Mouse (Mus musculus): ENCODE data around the gene Golga7b. TPM values are rescaled to one million over a fixed set of nuclear protein-coding genes. Genes with fewer than 3 reads are reported as not detected.

Golga7b gene
- polyA plus RNA-seq (2015; fragmentation: Illumina TruSeq; extraction: RNeasy Lipid Tissue Mini Kit (QIAGEN cat#74804); ENCODE audit: low read depth, low replicate concordance): 97.3 TPM

DNA sequence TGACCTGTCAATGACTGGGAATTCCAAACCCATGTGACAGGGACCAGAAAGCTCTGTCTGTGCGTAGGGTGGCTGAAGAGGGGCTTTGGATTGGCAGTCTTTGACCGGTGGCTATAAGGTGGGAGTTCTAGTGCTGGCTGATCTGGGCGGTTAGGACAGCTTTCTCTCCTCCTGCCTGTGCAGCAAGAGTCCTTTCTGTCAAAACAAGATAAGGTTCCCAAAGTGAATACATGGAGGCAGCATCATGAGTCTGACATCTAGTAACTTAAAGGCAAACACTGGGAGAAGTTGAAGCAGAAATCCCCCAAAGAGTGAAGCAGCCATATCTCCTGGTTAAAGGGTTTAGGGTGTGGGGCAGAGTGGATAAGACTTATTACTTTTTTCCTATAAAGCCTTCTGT, at the start of gene Golga7b:
Golga7b (plus strand) TSS at position 56 of the 400 bp plus-strand sequence.

DNA sequence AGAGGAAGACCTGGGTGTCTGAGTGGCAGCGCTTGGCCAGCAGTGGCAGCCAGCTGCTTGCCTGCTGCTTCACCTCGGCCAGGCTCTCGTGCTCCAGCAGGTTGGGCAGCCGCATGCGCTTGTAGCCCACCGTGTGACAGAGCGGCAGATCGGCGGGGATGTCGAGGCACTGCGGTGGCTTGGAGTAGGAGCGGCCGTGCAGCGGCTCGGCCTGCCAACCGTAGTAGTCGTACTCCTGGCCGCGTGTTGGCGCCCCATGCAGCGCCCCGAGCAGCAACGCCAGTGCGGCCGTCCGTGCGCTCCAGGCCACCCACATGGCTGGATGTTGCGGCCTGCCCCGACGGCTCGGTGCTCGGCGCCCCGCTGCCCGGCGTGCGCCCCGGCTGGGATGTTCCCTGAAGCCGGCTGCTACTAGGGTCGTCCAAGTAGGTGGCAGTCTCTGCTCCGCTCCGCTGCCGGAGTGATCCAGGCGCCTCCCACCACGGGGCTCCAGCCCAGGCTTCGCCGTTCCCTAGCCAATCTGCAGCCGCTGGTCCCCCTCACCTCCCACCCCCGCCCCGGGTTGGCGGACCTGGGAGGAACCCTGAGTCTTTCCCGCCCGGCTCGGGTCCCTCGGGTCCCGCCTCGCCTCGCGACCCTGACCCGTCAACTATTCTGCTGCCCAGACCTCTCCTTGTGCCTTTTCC, 45.5 kb upstream of the Golga7b start, which contains the start of gene Sfrp5:
Sfrp5 (minus strand) TSS at position 557 of the 686 bp plus-strand sequence.

Other genes with a start within 250 kb of the Golga7b start
- 0.43 TPM for gene Ankrd2, start 211.6 kb upstream of the Golga7b start, polyA plus RNA-seq (2015; fragmentation: Illumina TruSeq; extraction: RNeasy Lipid Tissue Mini Kit (QIAGEN cat#74804); ENCODE audit: low read depth, low replicate concordance)
- gene Hoga1, start 202.0 kb upstream of the Golga7b start, polyA plus RNA-seq (2015; fragmentation: Illumina TruSeq; extraction: RNeasy Lipid Tissue Mini Kit (QIAGEN cat#74804); ENCODE audit: low read depth, low replicate concordance): 1.6 TPM
- gene 4933411K16Rik, start 195.3 kb upstream of the Golga7b start, polyA plus RNA-seq (2015; fragmentation: Illumina TruSeq; extraction: RNeasy Lipid Tissue Mini Kit (QIAGEN cat#74804); ENCODE audit: low read depth, low replicate concordance): not detected
- 66.3 TPM for gene Morn4, start 161.2 kb upstream of the Golga7b start, polyA plus RNA-seq (2015; fragmentation: Illumina TruSeq; extraction: RNeasy Lipid Tissue Mini Kit (QIAGEN cat#74804); ENCODE audit: low read depth, low replicate concordance)
- 59.5 TPM for gene Pi4k2a, start 157.1 kb upstream of the Golga7b start, polyA plus RNA-seq (2015; fragmentation: Illumina TruSeq; extraction: RNeasy Lipid Tissue Mini Kit (QIAGEN cat#74804); ENCODE audit: low read depth, low replicate concordance)
- gene Avpi1, start 118.5 kb upstream of the Golga7b start, polyA plus RNA-seq (2015; fragmentation: Illumina TruSeq; extraction: RNeasy Lipid Tissue Mini Kit (QIAGEN cat#74804); ENCODE audit: low read depth, low replicate concordance): 59.4 TPM
- gene Marveld1, start 100.2 kb upstream of the Golga7b start, polyA plus RNA-seq (2015; fragmentation: Illumina TruSeq; extraction: RNeasy Lipid Tissue Mini Kit (QIAGEN cat#74804); ENCODE audit: low read depth, low replicate concordance): 7.0 TPM
- gene Zfyve27, start 83.6 kb upstream of the Golga7b start, polyA plus RNA-seq (2015; fragmentation: Illumina TruSeq; extraction: RNeasy Lipid Tissue Mini Kit (QIAGEN cat#74804); ENCODE audit: low read depth, low replicate concordance): 73.0 TPM
- gene Sfrp5, start 45.3 kb upstream of the Golga7b start, polyA plus RNA-seq (2015; fragmentation: Illumina TruSeq; extraction: RNeasy Lipid Tissue Mini Kit (QIAGEN cat#74804); ENCODE audit: low read depth, low replicate concordance): 4.1 TPM
- gene Crtac1, start 184.2 kb downstream of the Golga7b start, polyA plus RNA-seq (2015; fragmentation: Illumina TruSeq; extraction: RNeasy Lipid Tissue Mini Kit (QIAGEN cat#74804); ENCODE audit: low read depth, low replicate concordance): 48.5 TPM

Measured in brain, adult 10 weeks (tissue).